Mouse (Mus musculus) regulatory T cell (primary cell): ENCODE measurements at regions not wholly inside any gene's neighbourhood (a gene's known extent, or its start where the extent isn't known, plus 50 kb on each side); places are given as distances from the start of the nearest gene placed in this dataset.

Experiments
- in situ Hi-C: fragments of 300-600 bp; cut with MboI, MseI; formaldehyde crosslinking; loops from one replicate; pipeline ENCODE4 v1.15.1; 2025; ENCODE audit warnings: high pct_unique_total_duplicates

DNA sequence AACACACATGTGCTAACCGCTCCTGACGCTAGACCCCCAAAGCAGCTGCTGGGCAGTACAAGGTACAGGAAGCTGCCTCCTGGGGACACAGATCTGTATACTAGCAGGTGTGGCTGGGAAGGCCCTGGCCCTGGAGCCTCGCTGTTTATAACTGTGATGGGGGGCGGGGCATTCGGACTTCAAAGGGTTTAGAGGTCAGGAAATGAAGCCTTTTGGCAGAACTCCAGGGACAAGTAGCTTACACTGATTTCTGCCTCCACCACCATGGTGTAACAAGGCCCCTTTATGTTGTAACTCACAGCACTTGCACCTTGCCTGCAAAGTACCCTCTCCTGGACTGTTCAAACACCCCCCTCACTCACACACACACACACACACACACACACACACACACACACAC, 215.5 kb upstream of the Rreb1 start:
- in situ Hi-C loops, result no loop called here

GRCm38 (mm10) chr13:37569051-37569450, 209.1 kb upstream of the Rreb1 start:
- in situ Hi-C loops, result no loop called here

GRCm38 (mm10) chr13:37569486-37569885, 208.7 kb upstream of the Rreb1 start:
- in situ Hi-C loops, result no loop called here

- in situ Hi-C loops, result no loop called here
Observed at GRCm38 (mm10) chr13:37572983-37573382, 205.2 kb upstream of the Rreb1 start.

GRCm38 (mm10) chr13:37579231-37579630, 199.0 kb upstream of the Rreb1 start:
- in situ Hi-C loops, result no loop called here

GRCm38 (mm10) chr13:37579775-37580174, 198.4 kb upstream of the Rreb1 start:
- in situ Hi-C loops, result no loop called here

DNA sequence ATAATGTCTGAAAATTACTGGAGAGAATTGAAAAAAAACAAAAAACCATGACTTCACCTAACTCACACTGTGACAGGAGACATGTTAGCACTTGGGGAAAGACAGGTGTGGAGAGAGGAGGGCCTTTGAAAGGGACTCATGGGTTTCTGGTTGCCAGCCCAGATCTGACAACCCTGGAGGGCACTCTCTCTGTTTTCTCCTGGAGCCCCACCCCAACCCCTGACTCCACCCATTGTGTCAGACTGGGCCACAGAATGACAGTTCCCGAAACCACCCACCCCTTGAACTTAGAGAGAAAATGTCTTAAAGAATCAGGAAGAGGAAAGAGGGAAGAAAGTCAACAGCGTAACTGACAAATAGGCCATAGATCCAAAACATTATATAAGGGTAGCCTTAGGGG, 197.4 kb upstream of the Rreb1 start:
- in situ Hi-C loops, result no loop called here

GRCm38 (mm10) chr13:37581374-37581773, 196.8 kb upstream of the Rreb1 start:
- in situ Hi-C loops, result no loop called here

DNA sequence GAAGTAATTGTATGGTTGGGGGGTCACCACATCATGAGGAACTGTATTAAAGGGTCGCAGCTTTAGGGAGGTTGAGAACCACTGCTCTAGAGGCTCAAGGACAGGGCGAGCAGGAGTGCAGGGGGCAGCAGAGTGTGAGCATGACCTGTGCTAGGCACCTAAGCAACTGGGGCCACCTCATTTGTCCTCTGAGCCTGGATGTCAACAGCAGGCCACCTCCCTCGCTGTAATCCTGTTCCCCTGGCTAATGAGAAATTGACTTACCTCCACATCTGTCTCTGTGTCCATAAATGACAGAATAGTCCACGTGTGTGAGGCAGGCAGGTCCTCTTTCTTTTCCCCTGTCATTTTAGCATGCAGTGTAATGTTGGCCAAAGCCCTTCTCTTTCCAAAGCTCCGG, 192.7 kb upstream of the Rreb1 start:
- in situ Hi-C loops, result no loop called here

GRCm38 (mm10) chr13:37586511-37586910, 191.7 kb upstream of the Rreb1 start:
- in situ Hi-C loops, result no loop called here

DNA sequence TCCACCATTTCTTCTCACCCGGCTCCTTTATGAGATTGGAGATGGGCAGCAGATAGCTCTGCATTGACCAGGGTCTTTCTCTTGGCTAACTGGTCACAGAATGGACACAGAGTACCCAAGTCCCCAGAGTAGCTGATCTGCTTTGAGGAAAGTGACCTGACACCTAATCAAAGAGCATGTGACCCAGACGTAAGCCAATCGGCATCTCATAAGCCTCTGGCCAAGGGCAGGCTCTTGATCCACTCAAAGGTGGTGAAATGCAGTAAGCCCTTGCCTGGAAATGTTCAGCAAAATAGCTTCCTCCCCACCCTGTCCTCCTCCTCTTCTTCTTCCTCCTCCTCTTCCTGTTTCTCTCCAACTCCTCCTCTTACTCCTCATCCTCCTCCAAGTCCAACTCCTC, 190.3 kb upstream of the Rreb1 start:
- in situ Hi-C loops, result no loop called here

- in situ Hi-C loops, result no loop called here
Observed at GRCm38 (mm10) chr13:37588528-37589176, 189.5 kb upstream of the Rreb1 start.

- in situ Hi-C loops, result no loop called here
Observed at GRCm38 (mm10) chr13:37592149-37592548, 186.1 kb upstream of the Rreb1 start.

DNA sequence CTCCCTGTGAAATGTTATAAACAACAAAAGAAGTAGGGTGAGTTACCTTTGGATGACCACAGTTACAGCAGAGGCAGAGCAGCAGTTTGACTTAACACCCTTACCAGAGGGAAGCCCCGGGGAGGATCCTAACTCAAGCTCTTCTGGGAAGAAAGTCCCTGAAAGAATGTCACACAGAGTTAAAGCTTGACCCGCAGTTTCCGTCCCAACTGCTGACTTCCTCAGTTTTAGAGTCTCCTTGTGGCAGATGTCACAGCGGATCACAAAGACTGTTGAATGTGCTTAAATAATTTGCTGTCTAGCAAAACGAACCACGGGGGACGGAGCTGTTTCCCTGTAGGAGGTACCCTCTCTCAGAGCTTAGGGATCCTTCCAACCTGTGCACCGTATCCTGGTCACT, 183.0 kb upstream of the Rreb1 start:
- in situ Hi-C loops, result no loop called here

DNA sequence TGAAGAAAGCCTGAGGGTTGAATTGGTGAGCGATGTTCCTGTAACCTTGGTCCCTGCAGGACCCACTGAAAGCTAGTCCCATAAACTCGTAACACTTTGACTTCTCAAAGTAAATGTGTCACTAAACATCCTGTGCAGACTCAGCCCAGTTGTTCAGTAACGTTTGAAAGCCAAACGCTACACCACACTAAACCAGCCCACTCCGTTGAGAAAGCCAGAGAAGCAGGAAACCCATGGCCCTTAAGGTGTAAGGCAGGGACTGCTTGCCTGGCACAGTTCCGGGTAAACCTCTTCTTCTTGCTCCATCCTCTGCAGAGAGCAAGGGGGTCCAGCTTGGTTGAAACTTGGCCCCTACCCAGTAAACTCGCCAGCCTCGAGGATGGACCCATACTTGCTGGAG, 180.6 kb upstream of the Rreb1 start:
- in situ Hi-C loops, result no loop called here

DNA sequence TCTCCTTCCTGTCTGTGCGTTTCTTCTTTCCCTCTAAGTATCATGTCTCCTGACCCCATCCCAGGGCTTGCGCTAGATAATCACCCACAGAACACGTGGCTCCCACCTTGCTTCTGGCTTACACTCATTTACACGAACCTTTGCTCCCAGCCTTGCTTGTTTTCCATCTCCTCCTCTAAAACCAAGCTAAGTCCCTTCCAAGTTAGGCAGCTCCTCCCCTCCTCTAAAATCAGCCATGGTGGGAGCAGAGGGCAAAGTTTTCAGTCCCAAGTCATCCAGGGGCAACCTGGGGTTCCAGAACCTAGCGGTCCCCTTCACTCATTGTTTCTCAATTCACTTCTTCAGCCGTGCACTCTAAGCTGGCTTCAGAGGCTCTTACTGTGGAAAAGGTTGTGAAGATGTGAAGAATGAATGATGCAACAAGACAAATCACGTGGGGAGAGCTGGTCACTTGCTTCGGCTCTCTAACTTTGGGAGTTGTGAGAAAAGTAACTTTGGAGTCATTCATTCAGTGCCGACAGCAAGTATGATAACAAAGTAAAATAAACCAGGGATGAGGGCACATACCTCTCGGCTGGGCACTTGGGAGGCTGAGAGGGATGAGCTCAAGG, 179.9 kb upstream of the Rreb1 start:
- in situ Hi-C loops, result no loop called here

DNA sequence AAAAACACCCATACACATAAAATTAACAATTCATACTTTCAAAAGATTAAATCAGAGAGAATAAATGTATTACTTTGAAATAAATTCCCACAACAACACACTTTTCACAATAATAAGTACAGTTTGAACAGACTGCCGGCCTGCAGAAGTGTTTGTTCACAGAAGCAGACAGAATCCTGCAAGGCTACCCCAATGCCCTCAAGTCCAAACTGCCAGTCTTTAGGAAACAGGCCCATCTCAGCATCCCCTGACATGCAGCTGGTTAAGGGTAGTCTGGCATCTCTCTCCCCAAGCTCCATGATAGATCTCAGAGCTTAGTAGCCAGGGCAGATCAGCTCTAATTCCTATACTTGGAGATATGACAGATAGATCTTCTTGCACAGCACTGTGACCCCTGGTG, 178.5 kb upstream of the Rreb1 start:
- in situ Hi-C loops, result no loop called here

DNA sequence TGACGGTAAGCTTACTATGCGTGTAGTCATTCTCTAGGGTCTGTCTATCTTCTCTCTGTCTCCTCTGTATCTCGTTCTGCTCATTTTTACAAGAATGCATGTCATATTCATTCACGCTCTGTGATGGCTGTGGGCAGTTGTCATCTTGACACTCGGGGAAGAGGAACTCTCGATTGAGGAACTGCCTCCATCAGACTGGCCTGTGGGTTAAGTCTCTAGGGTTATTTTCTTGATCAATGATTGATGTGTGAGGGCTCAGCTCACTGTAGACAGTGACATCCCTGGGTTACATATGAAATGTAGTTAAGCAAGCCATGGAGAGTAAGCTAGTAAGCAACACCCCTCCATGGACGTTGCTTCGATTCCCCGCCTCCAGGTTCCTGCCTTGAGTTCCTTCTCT, 178.0 kb upstream of the Rreb1 start:
- in situ Hi-C loops, result no loop called here

DNA sequence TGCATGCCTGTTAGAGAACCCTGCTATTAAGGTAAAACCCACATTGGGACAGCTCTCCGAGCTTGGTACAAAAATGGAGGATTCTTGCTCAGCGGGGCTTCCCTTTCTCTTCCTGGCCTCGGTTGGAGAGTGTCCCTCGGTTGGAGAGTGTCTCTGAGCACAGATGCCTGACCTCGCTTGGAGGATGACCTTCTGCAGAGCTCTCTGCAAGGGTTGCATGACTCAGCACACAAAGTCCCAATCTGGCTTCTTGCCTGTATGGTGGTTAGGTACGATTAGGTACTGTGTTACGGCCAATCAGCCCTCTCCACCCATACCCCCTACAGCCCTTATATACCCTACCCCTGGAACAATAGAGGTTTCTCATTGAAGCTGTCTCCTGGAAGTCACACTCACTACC, 177.1 kb upstream of the Rreb1 start:
- in situ Hi-C loops, result no loop called here

- in situ Hi-C loops, result no loop called here
Observed at GRCm38 (mm10) chr13:37602256-37602655, 175.9 kb upstream of the Rreb1 start.

GRCm38 (mm10) chr13:37603226-37603994, 174.8 kb upstream of the Rreb1 start:
- in situ Hi-C loops, result no loop called here

- in situ Hi-C loops, result no loop called here
Observed at GRCm38 (mm10) chr13:37606250-37606649, 171.9 kb upstream of the Rreb1 start.

DNA sequence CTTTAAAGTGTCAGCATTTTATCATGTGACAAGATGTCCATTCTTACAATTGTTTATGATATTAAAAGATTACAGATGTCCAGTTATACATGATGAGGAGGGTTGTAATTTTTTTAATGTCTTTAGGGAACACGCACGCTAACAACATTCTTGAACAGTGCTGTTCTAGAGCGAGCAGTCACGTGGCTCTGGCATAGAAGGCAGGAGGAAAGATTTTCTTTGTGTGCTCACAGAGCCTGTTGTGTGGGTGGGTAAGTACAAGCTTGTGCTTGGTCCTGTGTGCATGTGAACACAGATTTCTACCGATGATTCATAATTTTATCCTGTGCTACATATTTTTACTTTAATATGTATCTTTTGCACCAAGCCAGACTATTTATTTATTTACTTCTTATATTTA, 169.1 kb upstream of the Rreb1 start:
- in situ Hi-C loops, result no loop called here
